Mouse (Mus musculus) T-cell, adult 2 months (primary cell): ENCODE measurements around the gene Pou2f2.
"Not testable (repeated sequence)": the region's sequence is repeated elsewhere in the genome, so short reads cannot be mapped to it uniquely, and the experiment has no call there.

Experiments used
- DNase-seq: peaks from one replicate; pipeline ENCODE4 v3.0.0; 2022; ENCODE audit warnings: low spot score

The Pou2f2 gene

GRCm38 (mm10) chr7:25058836-25059235, 120.7 kb downstream of the Pou2f2 start:
- no peak for DNase-seq

- no peak for DNase-seq
Measured at GRCm38 (mm10) chr7:25058394-25058793, 121.1 kb downstream of the Pou2f2 start.

GRCm38 (mm10) chr7:25057888-25058287, 121.6 kb downstream of the Pou2f2 start:
- no peak for DNase-seq

- no peak for DNase-seq
Measured at GRCm38 (mm10) chr7:25056951-25057350, 122.6 kb downstream of the Pou2f2 start.

- no peak for DNase-seq
Measured at GRCm38 (mm10) chr7:25052587-25052986, 126.9 kb downstream of the Pou2f2 start.

- DNase-seq, result no peak
Measured at GRCm38 (mm10) chr7:25049295-25049930, 130.1 kb downstream of the Pou2f2 start.

- no peak for DNase-seq
Measured at GRCm38 (mm10) chr7:25047363-25047762, 132.2 kb downstream of the Pou2f2 start.

- not testable (repeated sequence) for DNase-seq
Measured at GRCm38 (mm10) chr7:25044599-25044998, 134.9 kb downstream of the Pou2f2 start.

- no peak for DNase-seq
Measured at GRCm38 (mm10) chr7:25041921-25042320, 137.6 kb downstream of the Pou2f2 start.
